28 mouse cellular contexts compared by ENCODE assay signal in the genomic region with DNA sequence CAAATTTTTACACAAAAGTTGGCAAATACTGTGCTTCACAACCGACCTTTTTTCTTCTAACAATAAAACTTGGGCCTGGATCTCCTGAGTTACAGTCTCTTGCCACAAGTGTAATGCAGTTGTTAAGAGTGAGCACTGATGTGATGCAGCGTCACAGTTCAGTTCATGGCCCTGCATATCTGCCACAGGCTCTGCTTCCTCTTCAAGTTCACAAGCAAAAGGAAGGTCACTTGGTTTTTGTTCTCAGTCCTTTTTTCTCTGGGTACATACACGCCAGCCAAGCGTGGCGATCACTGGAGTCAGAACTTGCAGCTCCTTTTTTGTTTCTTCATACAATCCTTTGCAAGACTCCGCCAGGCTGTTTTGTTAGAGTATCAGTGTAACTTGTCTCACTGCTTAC. TPM values are rescaled to one million over a fixed set of nuclear protein-coding genes. Genes with fewer than 3 reads are reported as not detected.
A peak's percentile ranks its signal among the peaks of the same experiment; 100 is the strongest.
DNase-seq lines count a peak whose midpoint lies in the region; ATAC-seq and TF ChIP-seq lines count a peak whose summit lies in the region.
"Had no signal": no experiment of that assay in that cellular context is flagged by ENCODE, and none has a peak within 500 bp of the region (broad histone marks: within the 10 kb centered on the region; RNA-seq: fewer than 3 reads in every experiment).

No protein-coding gene starts in this region.

- no peaks in the 10 kb centered on the region for H3K4me1 ChIP-seq in kidney, adult 2 months (ENCODE audit: control insufficient read depth, insufficient read depth, low read length)
- no peaks in the 10 kb centered on the region for H3K4me1 ChIP-seq in lung, adult 2 months (ENCODE audit: control insufficient read depth, insufficient read depth, low read length)
- H3K4me1 ChIP-seq in stomach, embryonic 16.5 days (ENCODE audit: control insufficient read depth, insufficient read depth, low read length), result no peaks in the 10 kb centered on the region
- H3K4me1 ChIP-seq in stomach, postnatal 0 days (replicated peaks; ENCODE audit: control insufficient read depth, insufficient read depth), result no peaks in the 10 kb centered on the region
- H3K4me1 ChIP-seq: embryonic facial prominence, embryonic 13.5 days; forebrain, embryonic 13.5 days; heart, embryonic 13.5 days; neural tube, embryonic 13.5 days had no signal

- H3K4me2 ChIP-seq in stomach, embryonic 16.5 days (ENCODE audit: low read depth, low read length), result no peak overlapping the region
- H3K4me2 ChIP-seq in stomach, postnatal 0 days (replicated peaks; ENCODE audit: low read depth), result no peak overlapping the region
- H3K4me2 ChIP-seq: embryonic facial prominence, embryonic 13.5 days; forebrain, embryonic 13.5 days; heart, embryonic 13.5 days; hindbrain, embryonic 14.5 days; neural tube, embryonic 13.5 days had no signal

- H3K4me3 ChIP-seq in kidney, adult 2 months (ENCODE audit: insufficient read depth, low read depth, low read length), result no peak overlapping the region
- no peak overlapping the region for H3K4me3 ChIP-seq in lung, adult 2 months (replicated peaks; ENCODE audit: extremely low read depth, low read depth, low read length)
- no peak overlapping the region for H3K4me3 ChIP-seq in stomach, embryonic 16.5 days (replicated peaks; ENCODE audit: low read length)
- H3K4me3 ChIP-seq in stomach, postnatal 0 days (ENCODE audit: low read depth, low read length), result no peak overlapping the region
- H3K4me3 ChIP-seq: embryonic facial prominence, embryonic 13.5 days; erythroblast, embryonic 14.5 days; forebrain, embryonic 13.5 days; heart, adult 2 months; heart, embryonic 13.5 days; left cerebral cortex, adult 2 months; neural tube, embryonic 13.5 days had no signal

- no peaks in the 10 kb centered on the region for H3K27me3 ChIP-seq in kidney, adult 2 months (replicated peaks; ENCODE audit: control insufficient read depth, insufficient read depth, low read length)
- no peaks in the 10 kb centered on the region for H3K27me3 ChIP-seq in stomach, embryonic 16.5 days (ENCODE audit: control insufficient read depth, insufficient read depth, low read length)
- no peaks in the 10 kb centered on the region for H3K27me3 ChIP-seq in stomach, postnatal 0 days (ENCODE audit: control insufficient read depth, insufficient read depth, low read length)
- H3K27me3 ChIP-seq: embryonic facial prominence, embryonic 13.5 days; forebrain, embryonic 13.5 days; heart, embryonic 13.5 days; neural tube, embryonic 13.5 days had no signal

- intact Hi-C loops in heart, postnatal 10 days (cut with DNase I), result loop anchor here (5.0 kb wide), 1 partner anchor 129 kb away; no protein-coding TSS in a partner anchor

- ATAC-seq in stomach, embryonic 16.5 days (ENCODE audit: insufficient read depth, low FRiP score), result no peak
- no peak for ATAC-seq in stomach, postnatal 0 days (ENCODE audit: low FRiP score, low TSS enrichment)
- ATAC-seq: activated CD4-positive, CD25-positive, alpha-beta regulatory T cell, adult 4 months; forebrain, embryonic 13.5 days; inflammation-experienced regulatory T-cells, adult 6 months had no signal

- H3K9ac ChIP-seq in stomach, embryonic 16.5 days (ENCODE audit: low read length), result no peak overlapping the region
- H3K9ac ChIP-seq in stomach, postnatal 0 days (ENCODE audit: low read length), result no peak overlapping the region
- H3K9ac ChIP-seq: embryonic facial prominence, embryonic 13.5 days; forebrain, embryonic 13.5 days; heart, embryonic 13.5 days; hindbrain, embryonic 14.5 days; liver, embryonic 14.5 days; neural tube, embryonic 13.5 days had no signal

- TF ChIP-seq CTCF in kidney, adult 2 months (conservative IDR thresholded peaks at IDR 0.05; ENCODE audit: insufficient read depth, insufficient read length, low read depth, low read length), result no peak
- no peak for TF ChIP-seq CTCF in lung, adult 2 months (IDR thresholded peaks at IDR 0.05; ENCODE audit: insufficient read depth, low read length)
- no peak for TF ChIP-seq CTCF in stomach, postnatal 0 days (IDR thresholded peaks at IDR 0.05; ENCODE audit: low read depth)

- 53% methylated on average over 6 of the region's 6 CpGs for WGBS in kidney, adult 2 months
- WGBS in lung, adult 2 months, result 81% methylated on average over 6 of the region's 6 CpGs
- 79% methylated on average over 6 of the region's 6 CpGs for WGBS in stomach, embryonic 16.5 days
- 69% methylated on average over 6 of the region's 6 CpGs for WGBS in stomach, postnatal 0 days

- DNase-seq in kidney, adult 2 months, result peak; percentile 32
- no peak for DNase-seq in kidney, postnatal 14 days
- DNase-seq in lung, postnatal 25 days (ENCODE audit: low spot score), result peak; percentile 14
- no peak for DNase-seq in lung, adult 2 months
- no peak for DNase-seq in stomach, postnatal 0 days (ENCODE audit: low spot score)
- no peak for DNase-seq in layer of hippocampus, postnatal 36 days
- DNase-seq in heart, postnatal 10 days, result no peak
- DNase-seq: adrenal gland, adult 8-10 months; cerebellum, adult 18-20 months; cerebellum, postnatal 14 days; gastrocnemius, postnatal 36 days; heart, adult 2 months; heart, postnatal 36 days; layer of hippocampus, adult 9-11 months; midbrain, embryonic 14.5 days; thymus, adult 18-20 months; thymus, postnatal 36 days had no signal

- TF ChIP-seq EP300 in stomach, postnatal 0 days (optimal IDR thresholded peaks at IDR 0.05), result no peak

- TF ChIP-seq POLR2A in kidney, adult 2 months (IDR thresholded peaks at IDR 0.05; ENCODE audit: low read depth, low read length), result no peak
- no peak for TF ChIP-seq POLR2A in lung, adult 2 months (IDR thresholded peaks at IDR 0.05; ENCODE audit: borderline replicate concordance, extremely low read depth, low read depth, low read length)

- H3K27ac ChIP-seq in kidney, adult 2 months (ENCODE audit: insufficient read depth, low read depth, low read length), result peak overlapping the region; percentile 38; the same call in 1 of the 2 replicates
- 0 out of 2 replicates have a peak overlapping the region, but pooled peaks have one; percentile 14 for H3K27ac ChIP-seq in stomach, embryonic 16.5 days (ENCODE audit: low read length)
- no peak overlapping the region for H3K27ac ChIP-seq in stomach, postnatal 0 days (replicated peaks)
- H3K27ac ChIP-seq: embryonic facial prominence, embryonic 13.5 days; forebrain, embryonic 13.5 days; heart, adult 2 months; heart, embryonic 13.5 days; hindbrain, embryonic 14.5 days; left cerebral cortex, adult 2 months; liver, embryonic 14.5 days; neural tube, embryonic 13.5 days had no signal

- H3K9me3 ChIP-seq in stomach, embryonic 16.5 days (replicated peaks; ENCODE audit: control insufficient read depth, low read length), result no peaks in the 10 kb centered on the region
- no peaks in the 10 kb centered on the region for H3K9me3 ChIP-seq in stomach, postnatal 0 days (ENCODE audit: control insufficient read depth, low read length)
- H3K9me3 ChIP-seq: embryonic facial prominence, embryonic 13.5 days; forebrain, embryonic 13.5 days; heart, embryonic 13.5 days; neural tube, embryonic 13.5 days had no signal

- H3K36me3 ChIP-seq in kidney, adult 2 months (ENCODE audit: control insufficient read depth, insufficient read depth, low read length), result peaks cover 6% of the 10 kb centered on the region
- peaks cover 22% of the 10 kb centered on the region for H3K36me3 ChIP-seq in stomach, embryonic 16.5 days (ENCODE audit: control insufficient read depth, insufficient read depth, low read length)
- peaks cover 7% of the 10 kb centered on the region; the same call in 1 of the 2 replicates for H3K36me3 ChIP-seq in stomach, postnatal 0 days (ENCODE audit: control insufficient read depth, insufficient read depth, low read length)

RNA-seq across cellular contexts. Expression of gene Scml4, which starts 34.2 kb away (rescaled TPM):
- polyA plus RNA-seq in kidney, adult 2 months (2012; rRNA removed), result 1.0 and 2.2 TPM in 2 replicates
- 2.9 and 3.1 TPM in 2 replicates for polyA plus RNA-seq in lung, adult 2 months (2012; rRNA removed)
- 12.2 and 13.8 TPM in 2 replicates for polyA plus RNA-seq in stomach, embryonic 16.5 days (2015; fragmentation: Nextera tagmentation; extraction: Ambion mirVana)
- polyA plus RNA-seq in stomach, postnatal 0 days (2015; fragmentation: Nextera tagmentation; extraction: Ambion mirVana), result 5.1 and 5.4 TPM in 2 replicates
- total RNA-seq in layer of hippocampus, postnatal 36 days (2021), result 1 to 10 TPM; 4.4 to 5.1 TPM
- total RNA-seq in heart, postnatal 10 days (2021), result 1 to 10 TPM; 3.6 TPM
- polyA plus RNA-seq: erythroblast, embryonic 14.5 days had no signal

Comparison
In these comparisons a context has a peak if more than half of its experiments do, and no peak if none do; other contexts are left out.
1. DNase-seq: peak in kidney, adult 2 months (single experiment) and lung, postnatal 25 days (single experiment); none in kidney, postnatal 14 days (single experiment), lung, adult 2 months (single experiment), stomach, postnatal 0 days (single experiment), layer of hippocampus, postnatal 36 days (0 of 2) and heart, postnatal 10 days (0 of 2).